Mouse (Mus musculus) hematopoietic stem cell, adult 5-6 weeks (primary cell): ENCODE results near the gene Rad23b. TPM values are rescaled to one million over a fixed set of nuclear protein-coding genes. Genes with fewer than 3 reads are reported as not detected.
"Not testable (repeated sequence)": the region's sequence is repeated elsewhere in the genome, so short reads cannot be mapped to it uniquely, and the experiment has no call there.

ENCODE experiments used
- ATAC-seq, 2 experiments: fragments of 125-278 bp in 1 of 2; replicated peaks in 1 of 2; 2 replicates each; pipeline ENCODE4 v1.8.0; 2016 to 2017; ENCODE audit warnings: inconsistent platforms in 2 of 2, mild to moderate bottlenecking in 2 of 2, moderate number of reproducible peaks in 2 of 2, low read depth in 1 of 2, moderate TSS enrichment in 1 of 2; ENCODE audit not compliant: low FRiP score in 2 of 2, poor library complexity in 2 of 2, severe bottlenecking in 2 of 2, insufficient read depth in 1 of 2, low TSS enrichment in 1 of 2
- total RNA-seq: library from RNA; stranded (forward); fragments of 172-1452, 232-1000 nt; gene quantifications from 2 replicates; pipeline ENCODE4 v1.2.3, GENCODE M21; 2017

Gene Rad23b
- 136 and 180 TPM in 2 replicates for total RNA-seq

GRCm38 (mm10) chr4:55349452-55350218 is at the start of gene Rad23b:
TSS of gene Rad23b (plus strand) at chr4:55350043.
- peak; percentile 95 for ATAC-seq

DNA sequence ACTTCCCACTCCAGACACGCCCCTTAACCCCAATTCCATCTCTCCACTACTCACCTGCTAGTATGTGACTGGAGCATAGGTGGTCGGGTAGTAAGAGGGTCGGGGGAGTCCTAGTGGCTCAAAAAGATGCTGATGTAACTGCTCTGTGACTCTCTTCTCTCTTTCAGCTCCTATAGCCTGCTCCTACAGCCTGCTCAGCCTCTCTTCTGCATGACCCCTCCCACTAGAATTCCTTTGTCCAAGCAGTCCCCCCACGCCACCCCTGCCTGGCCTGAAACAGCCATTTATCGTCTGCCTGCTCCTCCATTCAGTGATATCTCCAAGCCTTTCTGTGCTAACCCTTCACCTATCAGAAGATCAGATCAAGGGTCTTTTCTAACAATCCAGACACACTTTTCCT is 45.7 kb upstream of the Rad23b start:
- no peak for ATAC-seq

- ATAC-seq, result no peak
Measured at GRCm38 (mm10) chr4:55306636-55307035, 43.2 kb upstream of the Rad23b start.

- no peak for ATAC-seq
Measured at GRCm38 (mm10) chr4:55316726-55317125, 33.1 kb upstream of the Rad23b start.

- not testable (repeated sequence) for ATAC-seq
Measured at GRCm38 (mm10) chr4:55318350-55318749, 31.5 kb upstream of the Rad23b start.

DNA sequence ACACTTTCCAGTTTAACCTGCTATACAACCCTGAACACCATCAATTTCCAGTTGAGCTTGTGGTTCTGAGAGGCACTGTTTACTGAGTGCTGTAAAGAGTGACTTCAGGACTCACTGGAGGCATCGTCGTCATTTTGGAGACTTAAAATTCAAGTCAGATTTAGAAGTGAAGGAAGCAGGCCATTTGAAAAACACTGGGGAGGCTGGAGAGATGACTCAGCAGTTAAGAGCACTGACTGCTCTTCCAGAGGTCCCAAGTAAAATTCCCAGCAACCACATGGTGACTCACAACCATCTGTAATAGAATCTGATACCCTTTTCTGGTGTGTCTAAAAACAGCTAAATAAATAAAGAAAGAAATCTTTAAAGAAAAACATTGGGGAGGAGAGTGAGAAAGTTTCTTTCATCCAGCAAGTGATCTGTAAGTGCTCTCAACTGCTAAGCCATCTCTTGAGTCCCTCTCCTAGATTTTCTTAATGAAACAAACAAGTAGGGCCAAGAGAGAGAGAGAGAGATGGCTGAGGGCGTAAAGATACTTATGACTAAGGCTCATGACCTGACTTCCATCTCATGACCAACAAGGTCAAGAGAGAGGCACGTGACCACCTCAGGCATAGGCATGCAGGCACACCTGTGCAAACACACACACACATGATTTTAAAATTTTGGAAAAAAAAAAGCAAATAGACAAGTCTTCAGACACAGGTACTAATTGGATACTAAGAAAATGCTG is 23.9 kb upstream of the Rad23b start:
- no peak for ATAC-seq

DNA sequence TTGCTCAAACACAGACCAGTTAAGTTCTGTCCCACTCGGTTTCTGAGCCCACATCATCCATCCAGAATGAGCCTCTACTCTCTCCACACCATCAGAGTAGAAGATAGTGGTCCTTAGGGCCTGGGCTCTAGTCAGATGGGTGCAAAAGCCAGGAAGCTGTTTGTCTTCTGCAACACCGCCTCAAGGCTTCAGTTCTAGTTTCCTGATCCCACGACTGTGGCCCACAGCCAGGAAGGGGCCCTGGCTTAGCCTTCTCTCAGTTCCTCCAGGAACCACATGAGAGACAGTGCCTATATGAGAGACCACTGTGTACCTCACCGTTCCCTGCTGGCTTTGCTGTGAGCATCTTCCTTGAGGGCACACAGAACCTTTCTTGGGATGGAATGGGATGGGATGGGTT is 22.3 kb upstream of the Rad23b start:
- ATAC-seq, result peak; percentile 58 to 65

GRCm38 (mm10) chr4:55328471-55328870 is 21.4 kb upstream of the Rad23b start:
- no peak for ATAC-seq

DNA sequence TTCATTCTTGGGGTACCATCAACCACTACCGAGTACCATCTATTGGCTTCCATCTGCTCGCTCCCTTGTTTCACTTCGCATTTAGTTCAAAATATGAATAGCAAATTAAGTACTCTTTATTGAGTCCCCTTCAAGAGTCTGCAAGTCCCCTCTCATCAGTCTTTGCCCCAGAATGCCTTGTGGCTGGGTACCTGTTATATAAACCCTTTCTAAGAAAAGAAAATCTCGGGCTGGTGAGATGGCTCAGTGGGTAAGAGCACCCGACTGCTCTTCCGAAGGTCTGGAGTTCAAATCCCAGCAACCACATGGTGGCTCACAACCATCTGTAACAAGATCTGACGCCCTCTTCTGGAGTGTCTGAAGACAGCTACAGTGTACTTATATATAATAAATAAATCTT is 20.9 kb upstream of the Rad23b start:
- ATAC-seq, result not testable (repeated sequence)

- no peak for ATAC-seq
Measured at GRCm38 (mm10) chr4:55329621-55330346, 20.1 kb upstream of the Rad23b start.

DNA sequence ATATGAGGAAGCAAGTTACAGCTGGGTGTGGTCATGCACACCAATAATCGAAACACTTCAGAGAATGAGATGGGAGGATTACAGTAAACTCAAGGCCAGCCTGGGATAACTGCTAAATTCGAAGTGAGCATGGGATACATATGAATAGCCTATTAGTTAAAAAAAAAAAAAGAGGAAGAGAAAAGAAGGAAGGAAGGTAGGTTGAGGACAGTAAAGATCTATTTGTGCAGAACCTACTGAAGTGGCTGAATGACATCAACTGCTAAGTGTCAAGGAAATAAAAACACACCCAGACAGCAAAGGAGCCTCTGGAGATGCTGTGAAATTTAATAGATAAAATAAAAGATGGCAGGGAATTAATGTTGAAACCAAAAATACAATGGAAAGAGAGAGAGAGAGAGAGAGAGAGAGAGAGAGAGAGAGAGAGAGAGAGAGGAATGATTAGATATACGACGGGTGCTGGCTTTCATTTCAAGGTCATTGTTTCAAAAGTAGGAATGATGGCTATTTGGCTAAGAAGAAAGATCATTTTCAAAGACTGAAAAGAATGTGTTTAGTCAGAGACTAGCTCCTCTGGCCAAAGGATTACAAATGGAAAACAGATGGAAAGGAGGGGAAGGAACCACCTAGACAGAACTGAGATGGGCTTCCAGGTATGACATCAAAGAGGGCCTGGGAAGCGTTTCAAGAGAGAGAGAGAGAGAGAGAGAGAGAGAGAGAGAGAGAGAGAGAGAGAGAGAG is 14.6 kb upstream of the Rad23b start:
- no peak; a peak in 1 of 4 replicates for ATAC-seq

- no peak for ATAC-seq
Measured at GRCm38 (mm10) chr4:55338905-55339304, 10.9 kb upstream of the Rad23b start.

DNA sequence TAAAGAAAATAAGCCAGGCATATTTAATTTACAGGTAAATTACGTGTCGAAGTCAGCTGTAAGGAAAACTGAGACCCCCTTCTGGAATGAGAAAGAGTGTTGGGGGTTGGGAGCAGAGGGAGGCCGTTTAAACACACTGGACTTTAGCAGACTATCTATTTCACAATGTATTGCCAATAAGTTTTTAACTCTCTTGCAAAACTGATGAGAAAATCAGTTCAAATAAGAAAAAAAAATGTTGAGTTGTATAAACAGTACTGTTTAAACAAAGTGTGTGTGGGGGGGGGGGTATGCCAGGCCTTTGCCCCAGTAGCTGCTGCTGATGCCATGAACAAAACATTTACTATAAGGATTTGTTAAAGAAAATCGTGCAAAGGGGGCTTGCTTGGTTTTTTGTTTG is 10.5 kb upstream of the Rad23b start:
- ATAC-seq, result no peak

GRCm38 (mm10) chr4:55341797-55342196 is 8.0 kb upstream of the Rad23b start:
- ATAC-seq, result no peak

DNA sequence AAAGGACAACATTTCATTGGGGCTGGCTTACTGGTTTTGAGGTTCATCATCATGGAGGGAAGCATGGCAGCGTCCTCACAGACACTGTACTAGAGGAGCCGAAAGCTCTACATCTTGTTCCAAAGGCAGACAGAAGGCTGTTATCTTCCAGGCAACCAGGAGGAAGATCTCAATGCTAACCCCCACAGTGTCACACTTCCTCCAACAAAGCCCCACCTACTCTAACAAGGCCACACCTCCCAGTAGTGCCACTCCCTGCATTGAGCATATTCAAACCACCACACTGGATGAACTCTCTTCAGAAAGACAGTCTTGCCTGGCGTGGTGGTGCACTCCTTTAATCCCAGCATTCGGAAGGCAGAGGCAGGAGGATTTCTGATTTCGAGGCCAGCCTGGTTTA is 7.2 kb upstream of the Rad23b start:
- peak in 1 of 2 experiments; percentile 37; a peak in 2 of 4 replicates for ATAC-seq

DNA sequence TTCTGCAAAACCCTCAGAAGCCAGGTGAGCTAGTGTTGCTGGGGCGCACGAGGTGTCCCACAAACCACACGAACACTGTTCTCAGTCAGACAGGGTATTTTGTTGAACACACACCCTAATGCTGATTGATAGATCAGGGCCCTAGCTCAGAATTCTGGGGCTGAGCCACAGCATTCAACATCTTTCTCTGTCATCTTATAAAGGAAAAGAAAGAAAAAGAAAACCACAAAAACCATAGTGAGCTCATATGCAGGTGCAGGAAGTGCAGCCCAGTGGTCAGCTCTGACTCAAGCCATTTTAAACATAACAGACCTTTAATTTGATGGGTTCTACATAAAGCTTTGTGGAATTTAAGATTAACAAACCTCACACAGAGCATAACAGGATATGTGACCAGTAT is 6.6 kb upstream of the Rad23b start:
- peak; percentile 32 to 36; a peak in 1 of 4 replicates for ATAC-seq

GRCm38 (mm10) chr4:55348759-55349451 is 938 bp upstream of the Rad23b start:
- no peak for ATAC-seq
